Mouse (Mus musculus) pancreas, adult 10 weeks (tissue): ENCODE data around the gene Olfr117. TPM values are rescaled to one million over a fixed set of nuclear protein-coding genes. Genes with fewer than 3 reads are reported as not detected.

Source experiments
- polyA plus RNA-seq: library from polyadenylated mRNA; stranded (reverse); fragments of 350-450 nt; fragmentation: Illumina TruSeq; extraction: RNeasy Lipid Tissue Mini Kit (QIAGEN cat#74804); gene quantifications from one replicate; pipeline ENCODE4 v1.2.3, GENCODE M21; 2015; ENCODE audit warnings: low read depth, low replicate concordance; ENCODE audit not compliant: insufficient read depth

The Olfr117 gene
- polyA plus RNA-seq, result not detected

DNA sequence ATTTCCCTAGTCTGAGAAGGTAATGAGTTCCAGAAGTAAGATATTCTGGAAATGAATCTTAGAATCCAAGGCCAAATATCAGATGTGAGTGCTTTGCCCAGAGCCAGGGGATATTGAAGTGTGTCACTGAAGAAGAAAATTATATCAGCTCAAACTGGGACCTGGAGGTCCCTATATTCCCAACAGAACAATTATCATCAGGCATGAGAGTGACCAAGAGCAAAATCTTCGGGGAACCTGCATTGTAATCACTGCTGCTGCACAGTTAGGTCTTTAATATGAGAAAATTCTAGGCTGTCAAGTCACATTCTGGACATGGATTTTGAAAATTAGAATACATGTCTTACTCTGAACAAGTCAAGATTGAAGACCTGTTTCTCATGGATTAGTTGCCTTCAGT, at the start of gene Olfr117:
TSS of gene Olfr117 (minus strand) at position 101 of the 400 bp plus-strand sequence.

DNA sequence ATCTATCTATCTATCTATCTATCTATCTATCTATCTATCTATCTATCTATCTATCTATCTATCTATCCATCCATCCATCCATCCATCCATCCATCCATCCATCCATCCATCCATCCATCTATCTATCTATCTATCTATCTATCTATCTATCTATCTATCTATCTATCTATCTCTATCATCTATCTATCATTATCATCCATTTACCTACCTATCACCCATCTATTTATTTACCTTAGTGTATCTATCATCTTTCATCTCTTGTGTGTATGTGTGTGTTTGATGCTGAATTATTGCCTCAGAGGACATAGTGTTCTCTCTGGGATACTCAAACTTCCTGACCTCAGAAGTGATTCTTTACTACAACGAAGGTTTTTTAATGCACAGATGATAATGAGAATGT, 32.7 kb upstream of the Olfr117 start, which contains the start of gene Olfr119:
TSS of gene Olfr119 (plus strand) at position 301 of the 400 bp plus-strand sequence.

DNA sequence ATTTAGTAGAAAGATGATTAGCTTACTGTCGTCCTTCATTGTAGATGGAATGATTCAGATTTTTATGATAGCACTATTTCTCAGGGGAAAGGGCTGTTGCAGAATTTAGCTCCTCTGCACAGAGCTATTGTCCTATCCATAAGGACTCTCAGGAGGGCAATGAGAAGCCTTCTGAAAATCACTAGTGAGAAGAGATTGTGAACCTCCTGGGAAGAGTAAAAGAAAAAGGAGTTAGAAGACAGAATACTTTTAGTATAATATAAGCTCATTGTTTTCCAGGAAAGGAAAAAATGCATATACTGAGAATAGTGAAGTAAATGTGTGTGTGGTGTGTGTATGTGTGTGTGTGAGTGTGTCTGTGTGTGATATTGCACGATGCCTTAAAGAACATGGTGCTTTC, 3.1 kb upstream of the Olfr117 start, which contains the start of gene Olfr118:
TSS of gene Olfr118 (plus strand) at position 301 of the 400 bp plus-strand sequence.

DNA sequence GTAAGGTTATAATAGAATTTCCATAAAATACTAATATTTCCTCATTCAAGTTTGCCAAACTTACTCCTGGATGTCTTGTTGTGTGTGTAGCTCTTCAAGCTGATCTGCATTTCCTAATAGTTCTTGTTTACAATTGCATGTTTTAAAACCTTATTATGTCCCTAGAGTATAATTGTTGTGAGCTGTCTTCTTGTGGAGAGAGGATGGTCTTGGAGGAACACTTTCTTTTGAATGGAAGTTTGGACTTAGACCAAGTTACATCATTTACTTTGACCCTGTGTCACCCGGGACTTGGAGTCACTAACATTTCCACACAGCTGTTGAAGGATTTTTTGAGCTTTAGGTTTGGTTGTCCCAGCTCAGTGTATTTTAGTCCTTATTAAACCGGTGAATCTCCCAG, 36.6 kb downstream of the Olfr117 start, which contains the start of the genes Olfr115 and Olfr116:
TSS of gene Olfr115 (minus strand) at position 101 of the 400 bp plus-strand sequence.
TSS of gene Olfr116 (minus strand) at position 191 of the 400 bp plus-strand sequence.

Other genes with a start within 250 kb of the Olfr117 start
- gene Olfr108, start 218.3 kb downstream of the Olfr117 start, polyA plus RNA-seq, result not detected
- not detected for gene Olfr109, start 204.9 kb downstream of the Olfr117 start, polyA plus RNA-seq
- not detected for gene H2-M2, start 180.2 kb downstream of the Olfr117 start, polyA plus RNA-seq
- gene Olfr110, start 171.3 kb downstream of the Olfr117 start, polyA plus RNA-seq, result not detected
- gene Olfr111, start 155.8 kb downstream of the Olfr117 start, polyA plus RNA-seq, result not detected
- gene Olfr112, start 94.3 kb downstream of the Olfr117 start, polyA plus RNA-seq, result not detected
- gene Olfr113, start 86.1 kb downstream of the Olfr117 start, polyA plus RNA-seq, result not detected
- gene Olfr114, start 71.0 kb downstream of the Olfr117 start, polyA plus RNA-seq, result not detected
- not detected for gene Olfr115, start 36.7 kb downstream of the Olfr117 start, polyA plus RNA-seq
- not detected for gene Olfr116, start 36.6 kb downstream of the Olfr117 start, polyA plus RNA-seq
- not detected for gene Olfr118, start 3.2 kb upstream of the Olfr117 start, polyA plus RNA-seq
- gene Olfr119, start 32.8 kb upstream of the Olfr117 start, polyA plus RNA-seq, result not detected
- gene Olfr120, start 58.0 kb upstream of the Olfr117 start, polyA plus RNA-seq, result not detected
- not detected for gene Olfr121, start 85.1 kb upstream of the Olfr117 start, polyA plus RNA-seq
- not detected for gene Olfr122, start 104.8 kb upstream of the Olfr117 start, polyA plus RNA-seq
- gene Olfr123, start 129.7 kb upstream of the Olfr117 start, polyA plus RNA-seq, result not detected
- gene Olfr124, start 136.1 kb upstream of the Olfr117 start, polyA plus RNA-seq, result not detected
- gene Olfr125, start 169.2 kb upstream of the Olfr117 start, polyA plus RNA-seq, result not detected
- not detected for gene Olfr126, start 183.7 kb upstream of the Olfr117 start, polyA plus RNA-seq
- not detected for gene Olfr127, start 236.7 kb upstream of the Olfr117 start, polyA plus RNA-seq